Mouse (Mus musculus) CH12.LX (cell line): ENCODE measurements around the gene Ilf3. TPM values are rescaled to one million over a fixed set of nuclear protein-coding genes. Genes with fewer than 3 reads are reported as not detected.

Source experiments
- DNase-seq: peaks from one replicate; pipeline ENCODE4 v3.0.0-alpha.2; 2013; ENCODE audit errors: extremely low read depth
- H3K27ac ChIP-seq: 2 replicates; pipeline ENCODE4 v1.5.1; 2012; ENCODE audit warnings: low read depth, mild to moderate bottlenecking, control low read depth, moderate library complexity; ENCODE audit not compliant: insufficient read depth
- H3K27me3 ChIP-seq: replicated peaks from 2 replicates; pipeline ENCODE3; 2012; ENCODE audit warnings: inconsistent platforms
- H3K36me3 ChIP-seq, 2 experiments: replicated peaks in 1 of 2; 2 replicates each; pipeline versions ENCODE3 to v1.6.1; 2012; ENCODE audit warnings: inconsistent platforms in 1 of 2, low read length in 1 of 2, mild to moderate bottlenecking in 1 of 2, mixed read lengths in 1 of 2, moderate library complexity in 1 of 2; ENCODE audit not compliant: control insufficient read depth in 1 of 2, insufficient read depth in 1 of 2
- H3K4me1 ChIP-seq, 2 experiments: 2 replicates each; pipeline ENCODE4 v1.6.1; 2012; ENCODE audit warnings: inconsistent platforms in 1 of 2, moderate library complexity in 1 of 2; ENCODE audit not compliant: insufficient read depth in 2 of 2, control insufficient read depth in 1 of 2
- H3K4me2 ChIP-seq: 2 replicates; pipeline ENCODE4 v1.6.1; 2012; ENCODE audit warnings: low read depth, mild to moderate bottlenecking, control low read depth; ENCODE audit not compliant: poor library complexity, insufficient read depth, severe bottlenecking
- H3K4me3 ChIP-seq, 3 experiments: fragments of 150-350 bp in 1 of 3; sonication (generic) in 1 of 3; replicated peaks in 1 of 3; 2 replicates each; pipeline versions ENCODE3 to v1.5.1; 2011 to 2012; ENCODE audit warnings: low read depth in 2 of 3, low read length in 2 of 3, mild to moderate bottlenecking in 2 of 3, moderate library complexity in 2 of 3, control low read depth in 1 of 3, improper control_type of control experiment in 1 of 3, inconsistent platforms in 1 of 3, mixed read lengths in 1 of 3; ENCODE audit not compliant: poor library complexity in 1 of 3
- H3K79me2 ChIP-seq: replicated peaks from 2 replicates; pipeline ENCODE4 v1.6.1; 2012; ENCODE audit warnings: mild to moderate bottlenecking, moderate library complexity; ENCODE audit not compliant: control insufficient read depth, poor library complexity, insufficient read depth, severe bottlenecking; ENCODE audit errors: extremely low read depth
- H3K9ac ChIP-seq: 2 replicates; pipeline ENCODE4 v1.6.1; 2012; ENCODE audit warnings: low read depth, mild to moderate bottlenecking, control low read depth, moderate library complexity; ENCODE audit not compliant: insufficient read depth
- H3K9me3 ChIP-seq: replicated peaks from 2 replicates; pipeline ENCODE3; 2012; ENCODE audit warnings: low read length, inconsistent platforms, mixed read lengths
- BHLHE40 ChIP-seq: IDR thresholded peaks from 2 replicates; pipeline ENCODE4 v1.6.1; 2011; ENCODE audit warnings: mild to moderate bottlenecking, low read depth, low read length, improper control_type of control experiment
- CHD1 ChIP-seq: IDR thresholded peaks from 2 replicates; pipeline ENCODE4 v1.6.1; 2012; ENCODE audit warnings: low read depth, low read length, improper control_type of control experiment, inconsistent platforms
- CTCF ChIP-seq, 2 experiments: IDR thresholded peaks in 1 of 2; conservative IDR thresholded peaks in 1 of 2; 2 replicates each; pipeline ENCODE4 v1.5.1; 2011 to 2012; ENCODE audit warnings: low read depth in 2 of 2, low read length in 2 of 2, improper control_type of control experiment in 1 of 2, inconsistent platforms in 1 of 2, mild to moderate bottlenecking in 1 of 2, moderate library complexity in 1 of 2
- GABPA ChIP-seq: IDR thresholded peaks from 2 replicates; pipeline ENCODE4 v1.6.1; 2012; ENCODE audit warnings: low read depth, low read length, improper control_type of control experiment, inconsistent platforms; ENCODE audit not compliant: insufficient replicate concordance
- HCFC1 ChIP-seq: IDR thresholded peaks from 2 replicates; pipeline ENCODE4 v1.6.1; 2012; ENCODE audit warnings: low read depth, mild to moderate bottlenecking, inconsistent platforms, low read length, improper control_type of control experiment
- IRF4 ChIP-seq: IDR thresholded peaks from 2 replicates; pipeline ENCODE4 v1.6.1; 2014; ENCODE audit warnings: low read depth, mild to moderate bottlenecking, inconsistent platforms, low read length, improper control_type of control experiment
- JUN ChIP-seq: IDR thresholded peaks from 2 replicates; pipeline ENCODE4 v1.6.1; 2011; ENCODE audit warnings: low read depth, mild to moderate bottlenecking, low read length, improper control_type of control experiment, moderate library complexity; ENCODE audit not compliant: insufficient read depth
- JUND ChIP-seq: conservative IDR thresholded peaks from 2 replicates; pipeline ENCODE4 v1.6.1; 2011; ENCODE audit warnings: low read depth, low read length, improper control_type of control experiment
- KAT2A ChIP-seq: IDR thresholded peaks from 2 replicates; pipeline ENCODE4 v1.6.1; 2012; ENCODE audit warnings: low read length, improper control_type of control experiment, inconsistent platforms; ENCODE audit not compliant: insufficient replicate concordance
- MXI1 ChIP-seq: IDR thresholded peaks from 2 replicates; pipeline ENCODE4 v1.6.1; 2011; ENCODE audit warnings: mild to moderate bottlenecking, low read depth, low read length, improper control_type of control experiment
- MYC ChIP-seq: IDR thresholded peaks from 2 replicates; pipeline ENCODE4 v1.6.1; 2011; ENCODE audit warnings: low read depth, mild to moderate bottlenecking, improper control_type of control experiment, low read length
- PAX5 ChIP-seq: IDR thresholded peaks from 2 replicates; pipeline ENCODE4 v1.6.1; 2012; ENCODE audit warnings: low read length, inconsistent platforms, mixed read lengths
- POLR2A ChIP-seq: IDR thresholded peaks from 2 replicates; pipeline ENCODE4 v1.6.1; 2011; ENCODE audit warnings: low read depth, mild to moderate bottlenecking, improper control_type of control experiment, low read length
- POLR2AphosphoS2 ChIP-seq: IDR thresholded peaks from 2 replicates; pipeline ENCODE4 v1.6.1; 2011; ENCODE audit warnings: low read depth, low read length, improper control_type of control experiment
- RAD21 ChIP-seq: IDR thresholded peaks from 2 replicates; pipeline ENCODE4 v1.6.1; 2011; ENCODE audit warnings: low read depth, mild to moderate bottlenecking, low read length, improper control_type of control experiment, moderate library complexity
- SIN3A ChIP-seq: IDR thresholded peaks from 2 replicates; pipeline ENCODE4 v1.6.1; 2012; ENCODE audit warnings: low read length, improper control_type of control experiment, inconsistent platforms
- TCF12 ChIP-seq: IDR thresholded peaks from 2 replicates; pipeline ENCODE4 v1.6.1; 2014; ENCODE audit warnings: low read depth, mild to moderate bottlenecking, inconsistent platforms, low read length, improper control_type of control experiment
- UBTF ChIP-seq: IDR thresholded peaks from 2 replicates; pipeline ENCODE4 v1.6.1; 2012; ENCODE audit warnings: low read depth, mild to moderate bottlenecking, inconsistent platforms, low read length, improper control_type of control experiment, moderate library complexity
- USF1 ChIP-seq: IDR thresholded peaks from 2 replicates; pipeline ENCODE4 v1.6.1; 2014; ENCODE audit warnings: low read depth, mild to moderate bottlenecking, inconsistent platforms, low read length, improper control_type of control experiment
- ZMIZ1 ChIP-seq: IDR thresholded peaks from 2 replicates; pipeline ENCODE4 v1.6.1; 2012; ENCODE audit warnings: low read depth, mild to moderate bottlenecking, inconsistent platforms, low read length, improper control_type of control experiment
- dilution Hi-C: fragments of 300-500 bp; cut with MboI; formaldehyde crosslinking; loops from 2 replicates; pipeline ENCODE4 v1.14.3; 2020; ENCODE audit warnings: low sequenced_read_pairs; ENCODE audit not compliant: extremely low pct_unique_long_range_greater_than_20kb, extremely low pct_ligation_motif_present
- in situ Hi-C: fragments of 300-500 bp; cut with MboI; formaldehyde crosslinking; loops from 3 replicates; pipeline ENCODE4 v1.14.3; 2019; ENCODE audit warnings: low sequenced_read_pairs, low pct_ligation_motif_present, low pct_unique_long_range_greater_than_20kb, mixed read lengths
- polyA plus RNA-seq: library from polyadenylated mRNA; unstranded; fragments of >175 nt; gene quantifications from 2 replicates; pipeline ENCODE4 v1.2.1, GENCODE M21; 2012; ENCODE audit warnings: low read depth; ENCODE audit not compliant: insufficient read length
- total RNA-seq, 2 experiments: library from RNA; depleted of rRNA; stranded (reverse); fragments of 300-350 nt in 1 of 2; fragments of >200 nt in 1 of 2; gene quantifications; 2 replicates each; pipeline ENCODE4 v1.2.3; 2012 to 2014

Gene Ilf3
- total and polyA plus RNA-seq, 3 experiments = 72.8 to 128 (median 77.3) TPM

- TF ChIP-seq TCF12 = no peak
- no peak for TF ChIP-seq SIN3A
- TF ChIP-seq HCFC1 = no peak
- no peak for TF ChIP-seq USF1
- no peak for TF ChIP-seq MYC
- Histone ChIP-seq H3K36me3 (peaks cover 49 to 88% of the 10 kb centered on the region in 2 experiments), H3K4me2 (no peak overlapping the region), H3K79me2 (peaks cover 100% of the 10 kb centered on the region), H3K27me3 (no peaks in the 10 kb centered on the region), H3K4me3 (no peak overlapping the region), H3K9me3 (no peaks in the 10 kb centered on the region), H3K4me1 (peaks cover 0 to 11% of the 10 kb centered on the region in 2 experiments; a peak in 2 of 4 replicates), H3K27ac (no peak overlapping the region), H3K9ac (no peak overlapping the region)
- in situ Hi-C loops = no loop called here
- DNase-seq = no peak
- dilution Hi-C loops = no loop called here
These were observed 11.5 kb downstream of the Ilf3 start for GRCm38 (mm10) chr9:21379195-21379594.

- peaks cover 42 to 88% of the 10 kb centered on the region in 2 experiments for H3K36me3 ChIP-seq
- in situ Hi-C loops = no loop called here
- no peaks in the 10 kb centered on the region for H3K9me3 ChIP-seq
- no peaks in the 10 kb centered on the region for H3K27me3 ChIP-seq
- no peak for TF ChIP-seq CTCF (conservative IDR thresholded peaks at IDR 0.05 in 1 of 2, IDR thresholded peaks at IDR 0.05 in 1 of 2; ENCODE audit: low read depth in 2 of 2, low read length in 2 of 2)
- no peak for TF ChIP-seq BHLHE40
- TF ChIP-seq CHD1 = no peak
- no peak for TF ChIP-seq TCF12
- no peak for TF ChIP-seq ZMIZ1
- TF ChIP-seq UBTF = no peak
- TF ChIP-seq JUN = no peak
- TF ChIP-seq PAX5 = no peak
- no peak for TF ChIP-seq MXI1
- no peak for TF ChIP-seq GABPA
- TF ChIP-seq KAT2A = no peak
- no peak for TF ChIP-seq RAD21
- no peak for TF ChIP-seq JUND
- TF ChIP-seq POLR2AphosphoS2 = no peak
- TF ChIP-seq MYC = no peak
- TF ChIP-seq POLR2A = no peak
- TF ChIP-seq IRF4 = no peak
- H3K4me2 ChIP-seq = no peak overlapping the region
- H3K4me3 ChIP-seq = no peak overlapping the region
- H3K9ac ChIP-seq = no peak overlapping the region
- peaks cover 0 to 11% of the 10 kb centered on the region in 2 experiments; a peak in 1 of 4 replicates for H3K4me1 ChIP-seq
- peaks cover 97% of the 10 kb centered on the region for H3K79me2 ChIP-seq
- dilution Hi-C loops = no loop called here
- no peak for DNase-seq
- no peak overlapping the region for H3K27ac ChIP-seq
These were observed 13.2 kb downstream of the Ilf3 start for GRCm38 (mm10) chr9:21380868-21381267.
